Mouse (Mus musculus) cerebellum, adult 9-11 months (tissue): ENCODE data around the gene Tomm40l.

Experiments
- DNase-seq: peaks from one replicate; pipeline ENCODE4 v3.0.0; 2022

The Tomm40l gene

GRCm38 (mm10) chr1:171223796-171224195 is 1.5 kb upstream of the Tomm40l start:
- peak; percentile 40 for DNase-seq

GRCm38 (mm10) chr1:171223168-171223567 is 854 bp upstream of the Tomm40l start:
- DNase-seq = no peak

GRCm38 (mm10) chr1:171221281-171222193 is 777 bp downstream of the Tomm40l start:
- DNase-seq = peak; percentile 78

GRCm38 (mm10) chr1:171220871-171221270 is 1.4 kb downstream of the Tomm40l start:
- peak; percentile 85 for DNase-seq

GRCm38 (mm10) chr1:171216241-171216955 is 5.9 kb downstream of the Tomm40l start:
- no peak for DNase-seq

- DNase-seq = no peak
These were observed 8.4 kb downstream of the Tomm40l start, which contains the start of gene Nr1i3 for GRCm38 (mm10) chr1:171213801-171214496. TSS of gene Nr1i3 (plus strand) at chr1:171213970.

GRCm38 (mm10) chr1:171212854-171213253 is 9.5 kb downstream of the Tomm40l start:
- no peak for DNase-seq

GRCm38 (mm10) chr1:171209409-171209808 is 12.9 kb downstream of the Tomm40l start:
- DNase-seq = no peak

GRCm38 (mm10) chr1:171205704-171206493 is 16.4 kb downstream of the Tomm40l start:
- DNase-seq = no peak

- no peak for DNase-seq
These were observed 18.1 kb downstream of the Tomm40l start for GRCm38 (mm10) chr1:171204249-171204644.

- no peak for DNase-seq
These were observed 18.7 kb downstream of the Tomm40l start for GRCm38 (mm10) chr1:171203471-171204248.

- no peak for DNase-seq
These were observed 21.5 kb downstream of the Tomm40l start for GRCm38 (mm10) chr1:171200769-171201168.

GRCm38 (mm10) chr1:171199532-171199931 is 22.8 kb downstream of the Tomm40l start:
- DNase-seq = no peak

- peak; percentile 47 for DNase-seq
These were observed 26.4 kb downstream of the Tomm40l start, which contains the start of gene Pcp4l1 for GRCm38 (mm10) chr1:171195887-171196397. TSS of gene Pcp4l1 (minus strand) at chr1:171196268.

- DNase-seq = no peak
These were observed 27.1 kb downstream of the Tomm40l start for GRCm38 (mm10) chr1:171195046-171195822.

- no peak for DNase-seq
These were observed 28.1 kb downstream of the Tomm40l start for GRCm38 (mm10) chr1:171193911-171194830.

GRCm38 (mm10) chr1:171193093-171193840 is 29.0 kb downstream of the Tomm40l start:
- no peak for DNase-seq

GRCm38 (mm10) chr1:171192283-171192682 is 30.0 kb downstream of the Tomm40l start:
- no peak for DNase-seq
